Mouse (Mus musculus): ENCODE data around the gene Pilrb2.

Gene Pilrb2

DNA sequence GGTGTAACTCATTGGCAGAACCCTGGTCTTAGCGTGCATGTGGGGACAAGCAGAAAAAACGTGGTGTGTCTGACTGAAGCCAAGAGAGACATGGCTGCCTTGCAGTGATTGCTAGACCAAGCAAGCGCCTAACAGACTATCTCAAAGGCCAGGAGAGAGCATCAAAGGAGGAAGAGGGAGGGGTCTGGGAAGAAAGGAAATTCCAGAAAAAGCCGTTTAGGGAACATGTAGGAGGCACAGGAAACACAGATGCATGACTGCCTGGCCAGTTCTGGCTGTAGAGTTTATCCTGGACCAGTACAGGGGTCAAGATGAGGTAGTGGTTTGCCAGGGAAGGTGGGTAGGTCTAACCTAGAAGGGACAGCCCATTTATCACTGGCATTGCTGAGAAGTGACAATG is 38.1 kb downstream of the Pilrb2 start:
- CTCF ChIA-PET: no interaction called here

DNA sequence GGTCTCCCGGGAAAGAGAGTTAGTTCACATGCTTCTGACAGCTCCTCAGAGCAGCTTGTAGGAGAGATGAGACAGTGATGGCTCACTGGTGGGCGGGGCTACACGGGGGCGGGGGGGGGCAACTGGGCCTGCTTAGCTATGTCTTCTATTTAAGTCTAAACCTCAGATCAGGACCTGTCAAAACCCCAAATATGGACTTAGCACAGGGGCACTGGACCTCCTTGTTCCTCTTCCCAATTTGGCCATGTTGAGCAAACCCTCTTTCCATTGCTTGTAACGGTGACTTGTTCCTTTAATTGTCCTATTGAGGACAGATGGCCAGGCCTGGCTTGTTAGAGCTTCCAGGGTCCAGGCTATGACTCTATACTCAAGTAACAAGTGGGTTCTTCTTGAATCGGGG is 40.1 kb downstream of the Pilrb2 start:
- CTCF ChIA-PET: no interaction called here

DNA sequence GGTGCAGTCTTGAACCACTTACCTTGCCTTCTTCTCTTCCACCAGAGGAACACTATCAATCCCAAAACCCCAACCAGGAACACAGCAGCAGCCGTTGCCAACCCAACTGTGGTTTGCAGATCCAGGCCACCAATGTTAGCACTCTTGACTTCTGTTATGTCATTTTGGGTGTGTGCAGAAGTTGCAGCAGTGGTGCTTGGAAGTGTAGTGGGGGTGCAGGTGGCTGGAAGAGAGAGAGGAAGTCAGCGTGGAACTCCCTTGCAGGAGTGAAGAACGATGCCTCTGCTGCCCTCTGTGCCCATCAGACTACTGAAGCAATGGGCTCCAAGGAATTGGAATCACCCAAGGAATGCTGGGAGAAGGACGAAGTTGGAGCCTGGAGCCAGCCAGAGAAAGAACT is 40.5 kb downstream of the Pilrb2 start:
- CTCF ChIA-PET: no interaction called here

GRCm38 (mm10) chr5:137830238-137830637 is 41.4 kb downstream of the Pilrb2 start:
- CTCF ChIA-PET: no interaction called here

DNA sequence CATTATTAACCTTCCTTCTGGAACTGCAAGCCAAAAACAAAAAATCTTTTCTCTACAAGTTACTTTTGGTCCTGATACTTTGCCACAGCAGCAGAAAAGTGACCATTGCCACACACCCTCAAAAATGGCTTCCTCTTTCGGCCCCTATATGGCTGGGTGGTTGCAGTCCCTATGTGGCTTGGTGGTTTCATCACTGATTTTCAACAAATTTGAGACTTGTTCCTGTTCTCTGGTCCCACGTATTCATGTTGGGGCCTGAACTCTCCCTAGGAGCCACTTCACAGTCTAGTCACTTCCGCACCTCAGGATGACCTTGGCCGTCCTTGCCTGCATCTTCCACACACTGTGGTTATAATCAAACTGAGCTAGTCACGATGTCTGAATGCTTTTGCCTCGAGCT is 42.9 kb downstream of the Pilrb2 start:
- CTCF ChIA-PET: no interaction called here

DNA sequence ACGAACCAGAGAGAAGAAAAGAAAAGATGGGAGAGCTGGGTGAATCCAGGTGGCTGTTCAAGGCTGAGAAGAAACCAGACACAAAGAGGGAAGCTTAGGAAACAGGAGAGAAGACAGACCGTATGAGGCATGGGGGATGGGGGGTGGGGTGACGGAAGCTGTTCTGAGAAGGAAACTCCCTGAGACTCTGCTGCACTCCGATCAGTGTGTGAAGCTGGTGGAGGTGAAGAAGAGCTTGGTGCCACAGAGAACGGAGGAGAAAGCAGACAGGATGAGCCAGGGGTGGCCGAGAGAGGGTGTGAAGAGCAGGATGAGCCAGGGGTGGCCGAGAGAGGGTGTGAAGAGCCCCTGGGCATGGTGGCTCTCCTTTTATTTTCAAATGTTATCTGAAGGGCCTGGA is 45.2 kb downstream of the Pilrb2 start:
- CTCF ChIA-PET: no interaction called here

GRCm38 (mm10) chr5:137825971-137826370 is 45.6 kb downstream of the Pilrb2 start:
- CTCF ChIA-PET: no interaction called here

DNA sequence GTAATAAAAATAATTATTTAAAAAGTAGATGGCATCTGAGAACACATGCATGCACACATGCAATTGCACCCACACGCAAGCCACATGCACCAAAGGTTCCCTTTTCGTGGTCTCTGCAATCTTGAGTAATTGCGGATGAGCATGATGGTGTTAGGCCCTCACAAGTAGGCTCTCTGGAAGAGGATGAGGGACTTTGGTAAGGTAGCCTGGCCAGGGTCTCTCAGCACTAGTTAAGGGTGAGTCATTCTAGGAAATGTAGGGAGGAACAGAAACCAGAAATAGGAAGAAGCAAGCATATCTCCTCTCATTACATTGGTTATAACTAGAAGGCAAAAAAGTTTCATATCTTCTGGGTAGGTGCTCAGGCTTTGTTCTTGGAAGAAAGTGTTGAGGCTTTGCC is 46.6 kb downstream of the Pilrb2 start:
- CTCF ChIA-PET: no interaction called here

- CTCF ChIA-PET: no interaction called here
Measured at GRCm38 (mm10) chr5:137823455-137824045, 48.1 kb downstream of the Pilrb2 start.

DNA sequence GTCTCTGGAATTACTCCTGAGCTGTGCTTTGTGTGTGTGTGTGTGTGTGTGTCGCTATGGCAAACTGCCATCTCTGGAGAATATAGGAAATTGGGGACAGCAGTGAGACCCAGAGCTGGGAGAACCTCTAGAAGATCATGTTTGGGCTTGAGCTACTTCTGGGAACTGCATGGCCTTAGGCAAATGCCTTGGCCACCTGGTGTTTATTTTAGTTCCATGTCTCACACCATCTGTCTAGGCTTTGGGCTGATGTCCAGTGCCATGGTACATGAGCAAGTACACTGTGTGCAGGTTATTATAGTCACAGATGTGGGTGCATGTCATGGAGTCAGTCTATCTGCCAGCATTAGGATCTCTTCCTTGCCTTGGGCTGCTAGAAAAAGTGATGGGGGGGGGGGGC is 49.0 kb downstream of the Pilrb2 start:
- CTCF ChIA-PET: no interaction called here

- CTCF ChIA-PET: no interaction called here
Measured at GRCm38 (mm10) chr5:137822126-137822525, 49.5 kb downstream of the Pilrb2 start.

GRCm38 (mm10) chr5:137817466-137818222 is 54.0 kb downstream of the Pilrb2 start:
- CTCF ChIA-PET: interaction anchor here (0.6 kb wide), 1 partner anchor 68 kb away, joined by 3 read pairs; no protein-coding TSS in a partner anchor
